Mouse (Mus musculus) lung, adult 2 months (tissue): ENCODE results near the gene Smo.

Experiments
- CTCF ChIP-seq: fragments of 200-500 bp; IDR thresholded peaks from 2 replicates; pipeline ENCODE4 v1.5.1; 2011; ENCODE audit warnings: mild to moderate bottlenecking, low read length, control low read depth; ENCODE audit not compliant: insufficient read depth
- POLR2A ChIP-seq: fragments of 200-500 bp; IDR thresholded peaks from 2 replicates; pipeline ENCODE4 v1.6.1; 2011; ENCODE audit warnings: low read depth, mild to moderate bottlenecking, control low read depth, low read length, borderline replicate concordance; ENCODE audit errors: extremely low read depth

DNA sequence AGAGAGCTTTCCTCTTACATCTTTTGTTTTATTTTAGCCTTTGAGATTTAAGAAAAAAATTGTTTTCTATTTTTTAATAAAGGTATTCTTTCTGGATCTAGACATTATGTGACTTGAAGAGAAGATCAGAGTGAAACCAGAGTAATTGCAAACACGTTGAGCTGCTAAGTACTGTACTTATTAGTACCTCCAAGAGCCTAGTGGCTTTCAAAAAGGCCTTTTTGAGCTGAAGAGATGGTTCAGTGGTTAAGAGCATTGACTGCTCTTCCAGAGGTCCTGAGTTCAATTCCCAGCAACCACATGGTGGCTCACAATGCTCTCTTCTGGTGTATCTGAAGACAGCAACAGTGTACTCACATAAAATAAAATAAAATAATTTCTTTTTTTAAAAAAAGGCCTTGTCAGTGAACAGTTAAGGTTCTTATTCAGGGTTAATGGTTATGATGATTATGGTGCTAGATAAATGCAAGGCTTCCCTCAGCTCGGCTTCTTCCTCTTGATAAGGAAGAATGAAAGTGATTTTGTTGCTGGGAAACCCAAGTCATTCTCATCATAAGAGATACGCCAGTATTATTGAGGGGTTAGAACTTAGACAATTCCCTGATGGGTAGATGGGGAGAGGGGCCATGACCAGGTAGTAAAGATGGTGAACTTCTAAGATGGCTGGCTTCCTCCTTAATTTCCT is 54.9 kb downstream of the Smo start:
- TF ChIP-seq CTCF = no peak
- no peak for TF ChIP-seq POLR2A
